Mouse (Mus musculus): ENCODE results near the gene Gm12216.

GRCm38 (mm10) chr11:53785311-53785936 lies 73.6 kb downstream of the Gm12216 start:
- TF ChIP-seq POLR2A (IDR thresholded peaks at IDR 0.05; ENCODE audit: borderline replicate concordance, insufficient read depth, low read length) (no peak), CTCF (IDR thresholded peaks at IDR 0.05; ENCODE audit: borderline replicate concordance, insufficient read depth, low read depth, low read length) (no peak)

Data from cerebellum, adult 2 months (tissue).